Mouse (Mus musculus) kidney, embryonic 16.5 days (tissue): ENCODE data around the gene Rundc3b. TPM values are rescaled to one million over a fixed set of nuclear protein-coding genes. Genes with fewer than 3 reads are reported as not detected.

Experiments used
- ATAC-seq: fragments of 200-750 bp; cut with Nextera tagmentation; 2 replicates; pipeline ENCODE4 v1.8.0; 2017; ENCODE audit warnings: moderate TSS enrichment; ENCODE audit not compliant: low FRiP score, low TSS enrichment
- H3K27ac ChIP-seq: fragments of 300-500 bp; sonication (generic); 2 replicates; pipeline ENCODE4 v1.5.1; 2014; ENCODE audit warnings: low read length
- H3K27me3 ChIP-seq: fragments of 300-500 bp; sonication (generic); 2 replicates; pipeline ENCODE4 v1.6.1; 2014; ENCODE audit warnings: low read length, control low read depth, mixed read lengths; ENCODE audit not compliant: insufficient read depth
- H3K36me3 ChIP-seq: fragments of 300-500 bp; sonication (generic); 2 replicates; pipeline ENCODE4 v1.6.1; 2014; ENCODE audit warnings: low read length, control low read depth, mixed read lengths; ENCODE audit not compliant: insufficient read depth
- H3K4me1 ChIP-seq: fragments of 300-500 bp; sonication (generic); 2 replicates; pipeline ENCODE4 v1.6.1; 2014; ENCODE audit warnings: low read length, control low read depth, mixed read lengths; ENCODE audit not compliant: insufficient read depth
- H3K4me2 ChIP-seq: fragments of 300-500 bp; sonication (generic); replicated peaks from 2 replicates; pipeline ENCODE4 v1.6.1; 2014; ENCODE audit warnings: low read depth, low read length
- H3K4me3 ChIP-seq: fragments of 300-500 bp; sonication (generic); 2 replicates; pipeline ENCODE4 v1.5.1; 2014; ENCODE audit warnings: mild to moderate bottlenecking, low read length
- H3K9ac ChIP-seq: fragments of 300-500 bp; sonication (generic); replicated peaks from 2 replicates; pipeline ENCODE4 v1.6.1; 2014; ENCODE audit warnings: low read length
- H3K9me3 ChIP-seq: fragments of 300-500 bp; sonication (generic); 2 replicates; pipeline ENCODE4 v1.6.1; 2016; ENCODE audit warnings: low read length, control low read depth
- WGBS: fragments of 180-500 bp; shearing (Covaris S2); extraction: QIAGEN DNeasy Blood & Tissue Kit; methylation state at CpG from one replicate; pipeline ENCODE4 v1.1.7; 2014; 5-methylcytosine and 5-hydroxymethylcytosine counted together
- polyA plus RNA-seq: library from polyadenylated mRNA; unstranded; fragments of >200 nt; fragmentation: Nextera tagmentation; extraction: Ambion mirVana; gene quantifications from 2 replicates; pipeline ENCODE4 v1.2.1, GENCODE M21; 2015

Gene Rundc3b
- polyA plus RNA-seq, 1 experiment from 2014 or later: 1.8 TPM

DNA sequence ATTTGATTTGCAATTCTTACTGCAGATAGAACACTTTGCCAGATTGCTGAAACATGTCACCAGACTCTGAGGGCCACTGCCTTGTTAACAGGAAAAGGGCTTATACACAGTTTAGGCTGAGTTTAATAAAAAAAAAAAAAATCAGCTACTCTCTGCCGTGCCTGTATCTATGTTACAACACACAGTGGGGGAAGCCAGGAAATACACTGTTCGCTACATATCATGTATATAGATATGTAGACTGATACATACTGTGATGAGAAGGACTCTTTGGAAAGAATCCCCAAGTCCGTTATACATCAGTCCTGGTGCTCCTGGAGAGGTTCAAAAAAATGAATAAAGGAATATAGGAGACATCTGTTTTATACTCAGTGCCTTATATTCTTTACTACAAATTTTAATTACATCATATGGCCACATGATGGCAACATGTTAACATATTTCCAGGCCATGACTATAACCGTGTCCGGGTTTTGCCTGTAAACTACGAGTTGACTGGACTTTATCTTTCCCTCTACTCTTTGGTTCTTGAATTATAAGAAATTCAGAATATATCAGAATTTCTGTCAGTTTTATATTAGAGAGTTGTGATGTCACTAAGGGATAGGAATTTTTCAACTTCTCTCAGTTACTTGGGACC, 133.2 kb downstream of the Rundc3b start:
- Histone ChIP-seq H3K9me3 (no peaks in the 10 kb centered on the region), H3K4me3 (no peak overlapping the region), H3K4me2 (no peak overlapping the region), H3K36me3 (no peaks in the 10 kb centered on the region), H3K27me3 (no peaks in the 10 kb centered on the region), H3K27ac (no peak overlapping the region), H3K4me1 (no peaks in the 10 kb centered on the region), H3K9ac (no peak overlapping the region)
- WGBS: 51% methylated on average over 6 of the region's 6 CpGs
- peak; percentile 80; the same call in 1 of the 2 replicates for ATAC-seq

DNA sequence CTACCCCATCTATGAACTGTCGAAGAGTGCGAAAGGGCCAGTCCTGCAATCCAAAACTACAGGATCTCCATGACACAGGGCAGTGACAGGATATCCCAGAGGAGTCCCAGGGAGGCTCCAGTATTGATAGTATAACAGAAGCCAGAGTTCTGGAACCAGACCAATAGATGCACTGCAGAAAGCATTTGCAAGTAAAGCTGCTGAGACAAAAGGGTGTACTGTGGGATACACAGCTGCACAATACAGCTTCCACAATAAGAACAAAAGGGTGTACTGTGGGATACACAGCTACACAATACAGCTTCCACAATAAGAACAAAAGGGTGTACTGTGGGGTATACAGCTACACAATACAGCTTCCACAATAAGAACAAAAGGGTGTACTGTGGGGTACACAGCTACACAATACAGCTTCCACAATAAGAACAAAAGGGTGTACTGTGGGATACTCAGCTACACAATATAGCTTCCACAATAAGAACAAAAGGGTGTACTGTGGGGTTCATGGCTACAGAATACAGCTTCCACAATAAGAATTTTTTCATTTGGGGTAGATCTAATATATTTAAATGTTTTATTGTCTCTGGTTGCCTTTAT, 134.0 kb downstream of the Rundc3b start:
- Histone ChIP-seq H3K36me3 (no peaks in the 10 kb centered on the region), H3K4me3 (no peak overlapping the region), H3K27me3 (no peaks in the 10 kb centered on the region), H3K4me2 (no peak overlapping the region), H3K9ac (no peak overlapping the region), H3K9me3 (no peaks in the 10 kb centered on the region), H3K27ac (no peak overlapping the region), H3K4me1 (no peaks in the 10 kb centered on the region)
- ATAC-seq: no peak
- 93% methylated on average over 2 of the region's 2 CpGs for WGBS

DNA sequence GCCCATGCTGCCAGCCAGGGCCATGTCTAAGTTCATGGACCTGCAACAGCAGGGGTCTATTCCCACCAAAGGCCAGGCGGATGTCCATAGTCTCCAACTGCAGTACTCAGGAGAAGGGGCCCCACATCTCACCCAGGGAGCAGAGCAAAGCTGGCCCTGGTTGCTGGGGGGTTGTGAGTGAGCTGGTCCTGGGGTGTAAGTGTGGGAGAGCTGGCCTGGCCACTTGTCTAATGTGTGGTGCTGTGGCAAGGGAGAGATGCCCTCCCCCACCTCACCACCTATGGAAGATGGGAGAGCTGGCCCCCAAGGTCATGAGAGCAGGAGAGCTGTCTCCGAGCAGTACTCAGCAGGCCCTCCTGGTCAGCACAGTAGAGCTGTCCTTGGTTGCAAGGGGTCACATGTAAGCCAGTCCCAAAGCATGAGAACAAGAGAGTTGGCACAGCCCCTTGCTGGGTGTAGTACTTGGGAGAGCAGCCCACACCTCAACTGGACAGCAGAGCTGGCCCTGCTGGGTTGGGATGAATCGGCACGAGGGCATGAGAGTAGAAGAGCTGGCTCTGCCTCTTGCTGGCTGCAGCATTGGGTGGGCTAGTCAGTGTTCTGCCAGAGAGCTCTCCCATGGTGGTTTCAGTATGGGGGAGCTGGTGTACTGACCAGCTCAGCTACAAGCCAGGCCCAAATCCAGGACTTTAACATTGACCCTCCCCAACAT, 134.6 kb downstream of the Rundc3b start:
- H3K9ac ChIP-seq: no peak overlapping the region
- H3K4me3 ChIP-seq: no peak overlapping the region
- H3K4me2 ChIP-seq: no peak overlapping the region
- peak; percentile 54; the same call in 1 of the 2 replicates for ATAC-seq
- WGBS: 80% methylated on average over 4 of the region's 4 CpGs
- no peaks in the 10 kb centered on the region for H3K36me3 ChIP-seq
- no peaks in the 10 kb centered on the region for H3K27me3 ChIP-seq
- H3K9me3 ChIP-seq: no peaks in the 10 kb centered on the region
- no peaks in the 10 kb centered on the region for H3K4me1 ChIP-seq
- no peak overlapping the region for H3K27ac ChIP-seq

GRCm38 (mm10) chr5:8456561-8456960, 166.2 kb downstream of the Rundc3b start:
- WGBS: 91% methylated on average over 5 of the region's 5 CpGs
- Histone ChIP-seq H3K27ac (no peak overlapping the region), H3K4me2 (no peak overlapping the region), H3K36me3 (peaks cover 11% of the 10 kb centered on the region; the same call in 1 of the 2 replicates), H3K4me1 (no peaks in the 10 kb centered on the region), H3K9ac (no peak overlapping the region), H3K4me3 (no peak overlapping the region), H3K9me3 (no peaks in the 10 kb centered on the region), H3K27me3 (no peaks in the 10 kb centered on the region)
- no peak for ATAC-seq

GRCm38 (mm10) chr5:8455565-8455964, 167.2 kb downstream of the Rundc3b start:
- ATAC-seq: no peak
- H3K27me3 ChIP-seq: no peaks in the 10 kb centered on the region
- no peak overlapping the region for H3K4me3 ChIP-seq

More at GRCm38 (mm10) chr5:8455565-8455964, 167.2 kb downstream of the Rundc3b start:
- no peaks in the 10 kb centered on the region for H3K9me3 ChIP-seq
- H3K27ac ChIP-seq: no peak overlapping the region
- peaks cover 8% of the 10 kb centered on the region; the same call in 1 of the 2 replicates for H3K36me3 ChIP-seq
- H3K9ac ChIP-seq: no peak overlapping the region
- no peak overlapping the region for H3K4me2 ChIP-seq
- no peaks in the 10 kb centered on the region for H3K4me1 ChIP-seq

Other genes starting within 250 kb of the Rundc3b start
- 38.2 and 39.7 TPM in 2 replicates for gene Dbf4, start 200.2 kb downstream of the Rundc3b start, polyA plus RNA-seq
- gene Slc25a40, start 200.1 kb downstream of the Rundc3b start, polyA plus RNA-seq: 12.6 and 13.4 TPM in 2 replicates
- 0.27 and 0.37 TPM in 2 replicates for gene Abcb1a, start 37.1 kb upstream of the Rundc3b start, polyA plus RNA-seq
- gene Abcb1b, start 175.2 kb upstream of the Rundc3b start, polyA plus RNA-seq: 1.7 and 2.0 TPM in 2 replicates